Mouse (Mus musculus) thymus, postnatal 36 days (tissue): ENCODE results near the gene Slc39a3.
"Not testable (repeated sequence)": the region's sequence is repeated elsewhere in the genome, so short reads cannot be mapped to it uniquely, and the experiment has no call there.

ENCODE experiments used
- DNase-seq, 2 experiments: peaks; one replicate each; pipeline ENCODE4 v3.0.0; 2022; ENCODE audit warnings: mixed read lengths in 2 of 2

Gene Slc39a3

DNA sequence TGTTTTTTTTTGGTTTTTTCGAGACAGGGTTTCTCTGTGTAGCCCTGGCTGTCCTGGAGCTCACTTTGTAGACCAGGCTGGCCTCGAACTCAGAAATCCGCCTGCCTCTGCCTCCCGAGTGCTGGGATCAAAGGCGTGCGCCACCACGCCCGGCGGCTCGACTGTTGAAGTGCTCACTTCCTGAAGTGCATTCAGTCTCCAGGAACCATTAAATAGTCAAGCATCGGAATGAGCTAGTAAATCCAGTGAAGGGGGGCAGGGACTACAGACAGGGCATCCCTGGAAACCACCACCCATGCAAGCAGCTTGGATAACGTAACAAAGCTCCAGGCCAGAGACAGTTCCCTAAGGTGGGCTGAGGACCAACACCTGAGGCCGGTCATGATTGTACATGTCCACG, 8.0 kb upstream of the Slc39a3 start:
- not testable (repeated sequence) for DNase-seq

GRCm38 (mm10) chr10:81041458-81042175, 4.4 kb upstream of the Slc39a3 start:
- DNase-seq = peak; percentile 67 to 76

DNA sequence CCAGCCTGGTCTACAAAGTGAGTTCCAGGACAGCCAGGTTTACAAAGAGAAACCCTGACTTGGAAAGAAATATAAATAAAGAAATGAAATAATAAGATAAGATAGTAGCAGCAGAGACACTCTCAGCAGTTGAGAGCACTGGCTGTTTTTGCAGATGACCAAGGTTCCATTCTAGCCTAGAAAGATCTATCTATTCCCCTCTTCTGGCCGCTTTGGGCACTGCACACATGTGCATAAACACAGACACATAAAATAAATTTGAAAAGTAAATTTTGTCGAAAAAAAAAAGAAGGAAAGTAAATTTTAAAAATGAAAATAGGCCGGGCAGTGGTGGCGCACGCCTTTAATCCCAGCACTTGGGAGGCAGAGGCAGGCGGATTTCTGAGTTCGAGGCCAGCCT, 975 bp downstream of the Slc39a3 start:
- no peak for DNase-seq

DNA sequence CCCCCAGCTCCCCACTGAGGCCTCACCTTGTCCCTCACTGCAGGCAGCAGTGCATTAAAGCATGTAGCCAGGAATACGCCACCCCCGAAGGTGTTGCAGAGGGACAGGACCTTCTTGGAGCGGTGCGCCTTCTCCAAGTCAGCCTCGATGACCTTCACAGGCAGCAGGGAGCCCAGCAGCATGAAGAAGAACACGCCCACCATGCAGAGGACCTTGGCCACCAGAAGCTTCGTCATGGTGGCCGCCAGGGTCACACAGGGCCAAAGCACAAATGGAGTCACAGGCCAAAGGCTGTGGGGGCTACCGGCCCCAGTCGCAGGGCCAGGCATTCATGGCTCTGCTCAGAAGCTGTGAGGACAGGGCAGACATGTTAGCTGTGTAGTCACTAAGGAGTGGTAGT, 3.6 kb downstream of the Slc39a3 start:
- DNase-seq = no peak

GRCm38 (mm10) chr10:81029031-81029430, 8.2 kb downstream of the Slc39a3 start:
- DNase-seq = no peak

GRCm38 (mm10) chr10:81028219-81028618, 9.0 kb downstream of the Slc39a3 start:
- DNase-seq = no peak

DNA sequence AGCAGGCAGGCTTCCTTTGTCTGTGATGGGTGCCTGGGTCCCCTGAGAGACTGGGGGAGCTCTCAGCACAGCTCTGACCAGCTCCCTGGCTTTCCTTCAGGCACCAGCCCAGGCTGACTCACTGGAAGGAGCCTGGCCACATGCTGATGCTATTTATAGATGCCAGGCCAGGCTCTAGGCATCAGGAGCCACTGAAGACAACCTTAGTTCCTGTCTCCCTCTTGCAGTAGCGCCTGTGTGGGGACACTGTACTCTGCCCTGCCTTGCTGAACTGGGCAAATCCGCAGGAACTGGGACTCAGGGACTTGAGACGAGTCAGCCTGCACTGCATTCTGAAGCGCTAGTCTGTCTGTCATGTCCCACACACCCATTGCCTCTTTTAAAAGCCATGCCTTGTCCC, 9.9 kb downstream of the Slc39a3 start:
- no peak for DNase-seq

DNA sequence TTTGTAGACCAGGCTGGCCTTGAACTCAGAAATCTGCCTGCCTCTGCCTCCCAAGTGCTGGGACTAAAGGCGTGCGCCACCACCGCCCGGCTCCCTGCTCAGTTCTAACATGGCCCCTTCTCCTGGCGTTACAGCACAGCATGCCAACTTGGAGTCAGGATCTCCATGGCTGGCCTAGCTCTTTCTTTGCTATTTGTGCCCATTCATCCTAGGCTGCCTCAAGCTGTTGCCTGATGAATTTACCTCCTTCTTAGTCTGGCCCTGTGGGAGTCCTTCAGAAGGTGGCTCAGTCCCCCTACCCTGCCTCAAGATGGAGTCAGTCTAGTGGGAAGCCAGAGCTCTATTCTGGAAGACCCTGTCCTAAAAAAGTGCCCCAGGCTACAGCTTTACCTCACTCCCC, 10.4 kb downstream of the Slc39a3 start:
- DNase-seq = no peak

DNA sequence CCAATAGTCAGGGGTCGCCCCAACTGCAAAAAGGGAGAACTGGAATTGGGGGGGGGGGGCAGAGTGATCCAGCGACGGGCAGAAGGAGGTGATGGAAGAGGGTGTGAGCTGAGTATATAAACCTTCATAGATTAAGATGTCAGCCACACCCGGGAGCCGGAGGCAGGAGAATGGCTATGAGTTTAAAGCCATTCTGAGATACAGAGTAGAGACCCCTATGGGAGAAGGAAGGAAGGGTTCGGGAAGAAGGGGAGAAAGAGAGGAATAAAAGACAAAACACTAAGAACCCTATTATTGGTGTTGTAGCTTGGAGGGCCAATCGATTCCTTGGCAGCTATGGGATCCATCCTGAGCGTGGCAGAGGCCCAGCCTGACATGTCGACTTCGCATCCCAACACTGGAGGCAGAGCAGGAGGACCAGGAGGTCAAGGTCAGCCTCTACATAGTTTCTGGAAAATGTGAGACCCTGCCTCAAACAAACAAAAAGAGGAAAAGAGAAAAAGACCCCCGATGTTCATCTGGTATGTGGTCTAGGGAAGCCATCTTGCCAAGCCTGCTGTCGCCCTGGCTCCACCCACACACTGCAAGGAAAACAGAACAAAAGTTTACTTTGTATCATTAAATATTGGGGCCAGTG, 11.5 kb downstream of the Slc39a3 start, which contains the start of gene Diras1:
Gene Diras1, minus strand, starts transcription at position 24 of the 637 bp plus-strand sequence.
- DNase-seq = no peak

- DNase-seq = no peak
These were observed 12.1 kb downstream of the Slc39a3 start for GRCm38 (mm10) chr10:81025047-81025621.

GRCm38 (mm10) chr10:81024346-81024937, 12.8 kb downstream of the Slc39a3 start:
- DNase-seq = no peak

DNA sequence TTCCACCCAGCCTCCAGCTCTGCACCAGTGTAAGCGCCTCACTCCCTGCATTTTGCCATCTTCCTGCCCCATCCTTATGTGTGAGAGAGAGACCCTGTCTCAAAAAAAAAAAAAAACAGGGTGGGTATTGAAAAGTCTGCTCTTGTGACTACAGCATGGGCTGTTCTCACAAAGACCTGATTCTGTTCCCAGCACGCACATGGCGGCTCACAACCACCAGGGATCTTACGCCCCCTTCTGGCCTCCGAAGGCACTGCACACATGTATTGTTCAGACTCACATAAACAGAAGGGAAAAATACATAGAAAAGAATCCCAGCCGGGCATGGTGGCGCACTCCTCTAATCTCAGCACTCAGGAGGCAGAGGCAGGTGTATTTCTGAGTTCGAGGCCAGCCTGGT, 14.5 kb downstream of the Slc39a3 start:
- DNase-seq = no peak

GRCm38 (mm10) chr10:81021547-81022110, 15.6 kb downstream of the Slc39a3 start:
- no peak for DNase-seq

- no peak for DNase-seq
These were observed 17.0 kb downstream of the Slc39a3 start for GRCm38 (mm10) chr10:81020207-81020606.

DNA sequence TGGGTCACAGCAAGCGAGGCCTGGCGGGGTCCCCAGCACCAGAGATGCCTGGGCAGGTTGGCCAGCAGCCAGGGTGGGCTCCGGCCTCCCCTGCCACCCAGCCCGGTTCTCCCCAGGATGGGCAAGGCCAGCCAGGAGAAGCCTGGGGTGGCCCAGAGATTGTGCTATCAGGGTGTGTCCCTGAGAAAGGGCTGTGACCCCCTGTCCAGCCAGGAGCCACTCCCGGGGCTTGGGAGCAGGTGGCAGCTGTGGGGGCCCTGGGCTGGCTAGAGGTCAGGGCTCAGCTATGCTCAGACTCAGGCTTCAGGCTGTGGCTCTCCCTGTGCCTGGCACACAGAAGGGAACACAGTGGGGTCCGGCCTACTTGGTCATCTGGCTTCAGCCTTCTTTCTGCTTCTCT, 17.5 kb downstream of the Slc39a3 start:
- DNase-seq = no peak

DNA sequence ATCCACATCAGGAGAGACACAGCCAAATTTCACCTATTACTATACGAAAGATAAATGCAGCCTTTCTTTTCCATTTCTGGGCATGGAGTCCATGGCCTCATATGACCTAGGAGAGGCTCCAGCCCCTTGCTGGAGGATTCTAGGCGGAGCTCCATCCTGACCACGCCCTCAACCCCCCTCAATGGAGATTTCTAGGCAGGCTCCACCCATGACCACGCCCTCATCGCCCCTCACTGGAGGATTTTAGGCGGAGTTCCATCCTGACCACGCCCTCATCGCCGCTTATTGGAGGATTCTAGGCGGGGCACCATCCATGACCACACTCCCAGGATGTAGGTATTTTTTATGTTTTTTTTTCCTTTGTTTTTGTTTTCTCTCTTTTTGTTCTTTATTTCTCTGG, 18.9 kb downstream of the Slc39a3 start:
- DNase-seq = no peak

DNA sequence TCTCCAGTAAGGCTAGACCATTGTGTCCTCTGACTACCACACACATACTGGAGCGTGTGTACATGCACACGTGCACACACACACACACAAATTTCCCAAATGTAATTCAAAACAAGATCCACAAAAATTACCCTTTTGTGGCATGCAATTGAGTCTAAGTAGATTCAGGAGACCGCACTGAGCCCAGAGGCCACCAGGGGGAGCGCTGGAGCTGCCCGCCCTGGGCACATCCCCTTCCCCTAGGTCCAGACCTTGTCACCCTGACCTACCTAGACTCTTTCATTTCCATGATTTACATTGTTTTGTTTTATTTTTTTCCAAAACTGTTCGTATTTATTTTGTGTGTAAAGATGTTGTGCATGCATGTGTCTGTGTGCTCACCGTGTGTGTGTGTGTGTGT, 20.6 kb downstream of the Slc39a3 start:
- peak; percentile 69 to 74 for DNase-seq

- no peak for DNase-seq
These were observed 21.6 kb downstream of the Slc39a3 start for GRCm38 (mm10) chr10:81015666-81016065.

DNA sequence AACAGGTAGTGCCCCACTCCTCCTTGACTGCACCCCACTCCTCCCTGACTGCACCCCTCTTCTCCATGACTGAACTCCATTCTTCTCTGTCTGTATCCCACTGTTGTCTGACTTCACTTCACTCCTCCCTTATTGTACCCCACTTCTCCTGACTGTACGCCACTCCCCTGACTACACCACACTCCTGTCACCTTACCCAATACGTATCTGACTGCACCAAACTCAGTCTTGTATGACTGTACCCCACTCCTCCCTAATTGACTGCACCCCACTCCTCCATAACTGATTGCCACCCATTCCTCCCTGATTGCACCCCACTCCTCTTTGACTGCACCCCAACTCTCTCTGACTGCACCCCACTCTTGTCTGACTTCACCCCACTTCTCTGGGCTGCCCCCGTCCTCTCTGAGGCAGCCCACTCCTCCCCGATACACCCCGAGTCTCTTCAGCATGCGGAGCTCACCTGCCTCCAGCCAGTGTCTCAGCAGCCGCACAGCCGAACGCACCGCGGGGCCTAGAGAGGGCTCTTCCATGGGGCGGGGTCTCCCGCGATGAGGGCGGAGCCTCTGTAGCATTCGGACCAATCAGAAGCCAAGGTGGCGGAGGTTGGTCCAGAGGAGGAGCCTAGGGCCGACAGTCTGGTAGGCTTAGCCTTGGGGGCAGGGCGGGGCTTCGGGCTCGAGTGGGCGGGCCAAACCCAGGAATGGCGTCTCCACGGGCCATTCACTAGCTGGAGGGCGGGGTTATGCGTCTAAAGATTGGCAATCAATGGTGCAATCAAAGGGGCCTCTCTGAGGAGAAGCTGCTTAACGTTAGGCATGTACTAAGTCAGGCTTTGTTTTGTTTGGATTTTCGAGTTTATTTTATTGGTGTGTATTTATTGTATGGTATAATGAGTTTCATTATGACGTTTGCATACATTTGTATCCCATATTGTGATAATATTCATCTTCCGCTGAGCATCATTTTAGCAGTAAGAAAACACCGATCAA, 22.5 kb downstream of the Slc39a3 start, which contains the start of gene Gng7:
Gene Gng7, minus strand, starts transcription at position 553 of the 992 bp plus-strand sequence.
- peak; percentile 77 to 87 for DNase-seq

DNA sequence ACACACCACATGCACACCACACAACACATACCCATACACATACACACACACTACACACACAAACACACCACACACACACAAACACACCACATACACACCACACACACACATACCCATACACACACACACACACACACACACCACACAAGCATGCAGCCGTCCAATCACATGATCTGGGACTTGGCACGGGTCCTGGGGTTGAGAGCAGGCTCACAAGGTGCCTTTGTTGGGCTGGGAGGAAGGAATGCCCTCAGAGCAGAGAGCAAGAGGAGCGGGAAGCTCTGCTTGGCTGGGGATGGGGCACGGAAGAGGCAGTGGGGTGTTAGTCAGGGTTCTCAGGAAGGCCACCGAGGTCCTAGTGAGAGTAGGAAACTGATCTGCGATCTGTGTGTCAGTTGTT, 26.4 kb downstream of the Slc39a3 start:
- no peak for DNase-seq

- DNase-seq = no peak
These were observed 30.0 kb downstream of the Slc39a3 start for GRCm38 (mm10) chr10:81007240-81007639.
